Mouse (Mus musculus) hindbrain, embryonic 14.5 days (tissue): ENCODE measurements around the gene Xpr1. TPM values are rescaled to one million over a fixed set of nuclear protein-coding genes. Genes with fewer than 3 reads are reported as not detected.
"Not testable (repeated sequence)": the region's sequence is repeated elsewhere in the genome, so short reads cannot be mapped to it uniquely, and the experiment has no call there.

Experiments
- ATAC-seq: fragments of 200-750 bp; cut with Nextera tagmentation; 2 replicates; pipeline ENCODE4 v1.8.0; 2017; ENCODE audit warnings: moderate number of reproducible peaks, mild to moderate bottlenecking, moderate TSS enrichment, moderate library complexity; ENCODE audit not compliant: low FRiP score
- DNase-seq: peaks from one replicate; pipeline ENCODE4 v3.0.0-alpha.2; 2015; ENCODE audit warnings: low spot score
- H3K27ac ChIP-seq: fragments of 300-500 bp; sonication (generic); 2 replicates; pipeline ENCODE4 v1.5.1; 2014; ENCODE audit warnings: mild to moderate bottlenecking, moderate library complexity
- H3K27me3 ChIP-seq: fragments of 300-500 bp; sonication (generic); 2 replicates; pipeline ENCODE4 v1.6.1; 2014; ENCODE audit warnings: mild to moderate bottlenecking, low read length, mixed read lengths; ENCODE audit not compliant: control insufficient read depth, insufficient read depth
- H3K36me3 ChIP-seq: fragments of 300-500 bp; sonication (generic); replicated peaks from 2 replicates; pipeline ENCODE4 v1.6.1; 2014; ENCODE audit not compliant: control insufficient read depth, insufficient read depth
- H3K4me1 ChIP-seq: fragments of 300-500 bp; sonication (generic); replicated peaks from 2 replicates; pipeline ENCODE4 v1.6.1; 2014; ENCODE audit warnings: antibody characterized with exemption, low read length, mixed read lengths; ENCODE audit not compliant: control insufficient read depth, insufficient read depth
- H3K4me2 ChIP-seq: fragments of 300-500 bp; sonication (generic); replicated peaks from 2 replicates; pipeline ENCODE4 v1.6.1; 2014; ENCODE audit warnings: mild to moderate bottlenecking, moderate library complexity
- H3K4me3 ChIP-seq: fragments of 300-500 bp; sonication (generic); replicated peaks from 2 replicates; pipeline ENCODE4 v1.5.1; 2014; ENCODE audit warnings: mild to moderate bottlenecking, low read length
- H3K9ac ChIP-seq: fragments of 300-500 bp; sonication (generic); 2 replicates; pipeline ENCODE4 v1.6.1; 2014
- H3K9me3 ChIP-seq: fragments of 300-500 bp; sonication (generic); 2 replicates; pipeline ENCODE4 v1.6.1; 2016; ENCODE audit warnings: low read length; ENCODE audit not compliant: control insufficient read depth
- WGBS: fragments of 180-500 bp; shearing (Covaris S2); extraction: QIAGEN DNeasy Blood & Tissue Kit; methylation state at CpG from one replicate; pipeline ENCODE4 v1.1.7; 2014; 5-methylcytosine and 5-hydroxymethylcytosine counted together
- polyA plus RNA-seq: library from polyadenylated mRNA; unstranded; fragments of >200 nt; fragmentation: Nextera tagmentation; extraction: Ambion mirVana; gene quantifications from 2 replicates; pipeline ENCODE4 v1.2.1, GENCODE M21; 2014

The Xpr1 gene
- polyA plus RNA-seq, 1 experiment from 2014 or later = 38.7 TPM

DNA sequence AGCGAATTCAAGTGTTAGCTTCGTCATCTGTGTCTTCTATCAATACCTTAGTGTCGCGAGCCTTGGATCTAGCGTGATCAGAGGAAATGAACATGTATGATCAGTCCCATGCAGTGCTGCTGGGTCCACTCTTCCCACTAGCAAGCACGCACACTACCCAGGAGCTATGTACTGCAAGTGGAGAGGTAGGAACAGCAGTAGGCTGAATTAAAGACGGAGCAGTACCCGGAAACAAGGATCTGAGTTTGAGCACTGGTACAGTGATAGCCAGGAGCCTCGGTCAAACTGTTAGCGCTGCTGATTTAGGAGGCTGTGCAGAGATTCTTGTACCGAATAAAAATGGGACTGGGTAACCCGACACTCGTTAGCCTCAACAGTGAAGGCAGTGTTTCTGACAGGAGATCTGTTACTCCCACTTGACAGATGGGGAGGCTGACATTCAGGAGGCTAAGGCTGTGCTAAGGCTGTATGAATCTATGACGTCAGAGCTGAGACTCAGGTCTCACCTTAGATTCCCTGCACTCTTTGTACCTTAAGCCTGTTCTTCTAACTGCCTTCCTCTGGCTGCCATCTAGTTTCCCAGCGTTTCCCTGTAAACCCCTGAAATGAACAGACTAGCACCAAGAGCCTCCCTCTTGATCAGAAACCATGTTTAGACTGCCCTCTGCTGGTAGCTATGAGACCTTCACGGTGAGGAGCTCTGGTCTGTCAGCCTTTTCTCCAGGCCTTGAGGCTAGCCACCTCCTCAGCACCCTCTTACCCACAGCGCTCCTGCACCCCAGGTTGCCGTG, 136.0 kb downstream of the Xpr1 start:
- no peak overlapping the region for H3K9ac ChIP-seq
- no peak overlapping the region for H3K4me2 ChIP-seq
- no peak overlapping the region for H3K4me3 ChIP-seq
- H3K4me1 ChIP-seq = no peaks in the 10 kb centered on the region
- ATAC-seq = peak; percentile 81; the same call in 1 of the 2 replicates
- H3K36me3 ChIP-seq = peaks cover 58% of the 10 kb centered on the region
- no peaks in the 10 kb centered on the region for H3K27me3 ChIP-seq
- peak; percentile 92 for DNase-seq
- no peak overlapping the region for H3K27ac ChIP-seq
- H3K9me3 ChIP-seq = no peaks in the 10 kb centered on the region
- WGBS = 59% methylated on average over 18 of the region's 18 CpGs

- no peaks in the 10 kb centered on the region for H3K9me3 ChIP-seq
- no peak for ATAC-seq
- no peak overlapping the region for H3K4me2 ChIP-seq
- no peak overlapping the region for H3K4me3 ChIP-seq
- H3K27me3 ChIP-seq = no peaks in the 10 kb centered on the region
- no peak for DNase-seq
- WGBS = 84% methylated on average over 10 of the region's 10 CpGs
- H3K36me3 ChIP-seq = peaks cover 49% of the 10 kb centered on the region
- H3K4me1 ChIP-seq = no peaks in the 10 kb centered on the region
- H3K9ac ChIP-seq = no peak overlapping the region
- no peak overlapping the region for H3K27ac ChIP-seq
Measured at GRCm38 (mm10) chr1:155280306-155280705, 136.9 kb downstream of the Xpr1 start.

DNA sequence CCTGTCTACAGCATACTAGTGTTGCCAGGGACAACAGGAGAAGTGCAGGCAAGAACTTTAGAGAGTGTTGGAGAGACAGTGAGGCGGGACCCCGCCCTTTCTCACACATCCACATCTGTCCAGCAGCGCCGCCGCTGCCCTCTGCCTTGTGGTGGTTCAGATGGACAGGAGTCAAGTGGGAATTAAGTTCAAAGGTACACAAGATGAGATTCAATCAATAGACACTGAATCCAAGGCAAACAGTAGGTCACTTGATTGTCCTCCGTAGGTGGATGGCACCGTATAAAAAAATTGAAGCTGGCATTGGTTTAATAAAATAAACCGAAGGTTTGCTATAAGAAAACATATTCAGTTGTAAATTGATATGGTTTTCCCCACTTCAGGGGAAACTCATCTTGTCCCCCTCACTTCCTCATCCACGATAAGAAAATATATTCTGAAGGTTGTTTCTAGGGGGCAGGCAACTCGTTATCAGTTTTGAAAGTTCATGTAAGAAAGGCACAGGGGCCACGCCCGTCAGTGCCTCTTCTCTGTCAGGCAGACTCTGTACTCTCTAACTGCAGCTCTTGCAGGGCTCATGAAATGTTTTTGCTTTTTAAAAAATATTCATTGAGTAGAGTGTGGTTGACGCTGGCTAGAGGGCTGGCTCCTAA, 140.7 kb downstream of the Xpr1 start:
- no peak for ATAC-seq
- 79% methylated on average over 13 of the region's 13 CpGs for WGBS
- DNase-seq = no peak
- Histone ChIP-seq H3K4me3 (no peak overlapping the region), H3K27ac (no peak overlapping the region), H3K9me3 (no peaks in the 10 kb centered on the region), H3K27me3 (no peaks in the 10 kb centered on the region), H3K9ac (no peak overlapping the region), H3K4me1 (no peaks in the 10 kb centered on the region), H3K4me2 (no peak overlapping the region), H3K36me3 (peaks cover 17% of the 10 kb centered on the region)

- ATAC-seq = no peak
- WGBS = 81% methylated on average over 4 of the region's 4 CpGs
- H3K4me2 ChIP-seq = no peak overlapping the region
Measured at GRCm38 (mm10) chr1:155275793-155276192, 141.4 kb downstream of the Xpr1 start.

DNA sequence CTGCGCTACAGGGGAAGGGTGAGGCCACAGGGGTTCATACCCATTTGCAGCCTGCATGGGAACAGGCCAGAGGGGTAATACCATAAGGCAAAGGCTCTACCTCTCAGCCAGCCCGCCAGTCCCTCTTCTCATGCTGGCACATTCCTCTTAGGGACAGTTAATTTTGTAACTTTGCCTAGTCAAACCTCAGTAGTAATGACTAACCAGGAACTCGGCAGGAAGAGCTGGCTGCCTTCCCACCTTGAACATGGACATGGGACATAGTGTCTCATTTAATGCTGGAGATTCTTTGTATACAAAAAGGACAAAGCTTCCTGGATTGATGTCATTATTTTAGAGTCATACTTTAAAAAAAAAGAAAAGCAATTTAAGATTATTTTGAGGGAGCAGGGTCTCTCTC, 142.2 kb downstream of the Xpr1 start:
- no peaks in the 10 kb centered on the region for H3K9me3 ChIP-seq
- peaks cover 7% of the 10 kb centered on the region for H3K36me3 ChIP-seq
- H3K27ac ChIP-seq = no peak overlapping the region
- ATAC-seq = no peak
- H3K4me2 ChIP-seq = no peak overlapping the region
- no peak for DNase-seq
- WGBS = 82% methylated on average over 3 of the region's 3 CpGs
- H3K27me3 ChIP-seq = no peaks in the 10 kb centered on the region
- H3K4me3 ChIP-seq = no peak overlapping the region
- H3K4me1 ChIP-seq = no peaks in the 10 kb centered on the region
- no peak overlapping the region for H3K9ac ChIP-seq

More at GRCm38 (mm10) chr1:155275793-155276192, 141.4 kb downstream of the Xpr1 start:
- no peak overlapping the region for H3K4me3 ChIP-seq
- H3K27me3 ChIP-seq = no peaks in the 10 kb centered on the region
- no peak overlapping the region for H3K27ac ChIP-seq
- H3K4me1 ChIP-seq = no peaks in the 10 kb centered on the region
- H3K9me3 ChIP-seq = no peaks in the 10 kb centered on the region
- DNase-seq = no peak
- peaks cover 16% of the 10 kb centered on the region for H3K36me3 ChIP-seq
- no peak overlapping the region for H3K9ac ChIP-seq

DNA sequence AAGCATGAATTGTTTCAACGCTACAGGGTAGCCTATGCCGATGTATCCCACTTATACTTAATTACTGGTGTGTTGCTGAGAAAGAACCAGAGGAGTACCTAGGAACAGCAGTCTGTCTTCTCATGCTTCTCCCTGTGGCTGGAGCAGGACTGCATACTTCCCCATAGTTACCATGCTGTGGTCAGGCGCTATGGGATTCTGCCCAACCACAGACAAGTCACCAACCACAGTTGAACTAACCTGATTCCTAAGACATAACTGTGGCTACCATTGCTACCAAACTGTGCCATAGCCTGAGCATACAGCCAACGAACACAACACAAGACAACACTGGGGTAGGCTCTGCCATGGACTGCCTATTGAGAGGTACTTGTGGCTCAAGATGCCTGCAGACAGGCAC, 144.3 kb downstream of the Xpr1 start:
- Histone ChIP-seq H3K9me3 (no peaks in the 10 kb centered on the region), H3K4me2 (no peak overlapping the region), H3K4me1 (no peaks in the 10 kb centered on the region), H3K27me3 (no peaks in the 10 kb centered on the region), H3K4me3 (no peak overlapping the region), H3K36me3 (no peaks in the 10 kb centered on the region; the same call in 1 of the 2 replicates), H3K27ac (no peak overlapping the region), H3K9ac (no peak overlapping the region)
- DNase-seq = no peak
- 88% methylated on average over 4 of the region's 4 CpGs for WGBS
- no peak for ATAC-seq

DNA sequence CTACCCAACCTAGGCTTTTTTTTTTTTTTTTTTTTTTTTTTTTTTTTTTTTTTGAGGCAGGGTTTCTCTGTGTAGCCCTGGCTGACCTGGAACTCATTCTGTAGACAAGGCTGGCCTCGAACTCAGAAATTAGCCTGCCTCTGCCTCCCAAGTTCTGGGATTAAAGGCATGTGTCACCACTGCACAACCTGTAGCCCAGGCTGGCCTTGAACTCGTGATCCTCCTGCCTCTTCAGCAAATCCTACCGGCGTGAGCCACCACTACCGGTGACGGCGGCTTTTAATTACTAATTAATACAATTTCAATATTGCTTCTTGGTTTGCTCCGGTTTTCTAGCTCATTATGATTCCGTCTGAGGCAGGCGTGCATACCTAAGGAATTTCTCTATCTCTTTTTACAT, 154.7 kb downstream of the Xpr1 start:
- not testable (repeated sequence) for ATAC-seq, H3K27me3 ChIP-seq
- 95% methylated on average over 10 of the region's 10 CpGs for WGBS

GRCm38 (mm10) chr1:155254309-155254708, 162.9 kb downstream of the Xpr1 start:
- Histone ChIP-seq H3K36me3 (no peaks in the 10 kb centered on the region), H3K4me2 (no peak overlapping the region), H3K27me3 (no peaks in the 10 kb centered on the region), H3K4me3 (no peak overlapping the region), H3K27ac (no peak overlapping the region), H3K9ac (no peak overlapping the region), H3K9me3 (no peaks in the 10 kb centered on the region), H3K4me1 (no peaks in the 10 kb centered on the region)
- no peak for ATAC-seq
- 86% methylated on average over 8 of the region's 8 CpGs for WGBS
- no peak for DNase-seq

More for the DNA sequence above, 154.7 kb downstream of the Xpr1 start:
- H3K4me3 ChIP-seq, H3K9me3 ChIP-seq, DNase-seq, H3K27ac ChIP-seq, H3K36me3 ChIP-seq, H3K4me2 ChIP-seq, H3K9ac ChIP-seq, H3K4me1 ChIP-seq: not testable (repeated sequence)

DNA sequence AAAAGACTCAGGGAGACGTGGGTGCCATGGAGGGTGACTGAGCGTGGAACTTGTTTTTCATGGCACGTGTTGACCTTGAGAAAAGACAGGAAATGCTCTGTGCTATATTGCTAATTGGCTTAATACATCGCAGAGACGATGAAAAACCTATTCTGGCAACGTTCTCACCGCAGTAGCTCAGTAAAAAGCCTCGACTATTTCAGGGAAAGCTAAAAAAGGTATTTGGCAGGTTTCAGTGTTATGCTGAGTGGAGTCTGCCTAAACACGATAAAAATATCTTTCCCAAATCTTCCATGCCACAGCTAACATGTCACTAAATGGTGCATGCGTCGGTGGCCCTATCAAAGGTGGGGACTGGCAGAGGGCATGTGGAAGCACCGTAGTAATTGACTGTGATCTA, 164.1 kb downstream of the Xpr1 start:
- no peaks in the 10 kb centered on the region for H3K36me3 ChIP-seq
- H3K9ac ChIP-seq = no peak overlapping the region
- H3K4me2 ChIP-seq = no peak overlapping the region
- no peak overlapping the region for H3K27ac ChIP-seq
- no peaks in the 10 kb centered on the region for H3K4me1 ChIP-seq
- no peaks in the 10 kb centered on the region for H3K27me3 ChIP-seq
- no peak overlapping the region for H3K4me3 ChIP-seq
- ATAC-seq (no peak), DNase-seq (no peak)
- no peaks in the 10 kb centered on the region for H3K9me3 ChIP-seq
- WGBS = 72% methylated on average over 12 of the region's 12 CpGs
